Mouse (Mus musculus): ENCODE measurements at regions not wholly inside any gene's neighbourhood (a gene's known extent, or its start where the extent isn't known, plus 50 kb on each side); places are given as distances from the start of the nearest gene placed in this dataset.

DNA sequence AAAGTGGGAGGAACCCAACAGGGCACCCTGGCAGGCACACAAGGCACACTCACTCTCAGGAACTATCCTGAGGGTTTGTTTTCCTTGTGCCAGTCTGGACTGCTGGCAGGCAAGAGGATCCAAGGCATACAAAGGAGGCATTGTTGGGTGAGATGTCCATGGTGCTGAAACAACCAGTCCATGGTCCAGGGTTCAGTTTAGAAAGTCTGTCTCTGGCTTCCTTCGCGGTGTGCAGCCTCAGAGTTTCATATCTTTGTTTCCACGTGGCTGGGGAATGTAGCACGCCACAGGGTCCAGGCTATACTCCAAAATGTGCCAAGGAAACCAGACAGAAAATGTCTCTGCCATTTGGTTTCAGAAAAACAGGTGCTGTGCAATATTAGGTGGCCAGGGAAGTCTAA is 122.6 kb downstream of the Cbln1 start:
- Histone ChIP-seq H3K4me3 (no peak overlapping the region), H3K4me2 (no peak overlapping the region), H3K9me3 (replicated peaks) (no peaks in the 10 kb centered on the region), H3K27ac (no peak overlapping the region), H3K36me3 (no peaks in the 10 kb centered on the region), H3K9ac (no peak overlapping the region), H3K4me1 (replicated peaks) (no peaks in the 10 kb centered on the region), H3K27me3 (no peaks in the 10 kb centered on the region)
- no peak for ATAC-seq (replicated peaks; ENCODE audit: insufficient number of reproducible peaks, insufficient read depth, low FRiP score, low read depth)
- 38% methylated on average over 4 of the region's 4 CpGs for WGBS

- Histone ChIP-seq H3K4me3 (no peak overlapping the region), H3K9me3 (replicated peaks) (no peaks in the 10 kb centered on the region), H3K27me3 (no peaks in the 10 kb centered on the region), H3K4me2 (no peak overlapping the region), H3K4me1 (replicated peaks) (no peaks in the 10 kb centered on the region), H3K27ac (no peak overlapping the region), H3K36me3 (no peaks in the 10 kb centered on the region), H3K9ac (no peak overlapping the region)
- 100% methylated on average over 1 of the region's 1 CpGs for WGBS
- ATAC-seq (replicated peaks; ENCODE audit: insufficient number of reproducible peaks, insufficient read depth, low FRiP score, low read depth) = no peak
These were observed 143.0 kb downstream of the Cbln1 start for GRCm38 (mm10) chr8:87329371-87329770.

- Histone ChIP-seq H3K9ac (no peak overlapping the region), H3K4me3 (no peak overlapping the region), H3K4me1 (replicated peaks) (no peaks in the 10 kb centered on the region), H3K9me3 (replicated peaks) (no peaks in the 10 kb centered on the region), H3K36me3 (no peaks in the 10 kb centered on the region), H3K4me2 (no peak overlapping the region), H3K27me3 (no peaks in the 10 kb centered on the region), H3K27ac (no peak overlapping the region)
- 54% methylated on average over 3 of the region's 3 CpGs for WGBS
- ATAC-seq (replicated peaks; ENCODE audit: insufficient number of reproducible peaks, insufficient read depth, low FRiP score, low read depth) = no peak
These were observed 157.8 kb downstream of the Cbln1 start for GRCm38 (mm10) chr8:87314570-87314969.

DNA sequence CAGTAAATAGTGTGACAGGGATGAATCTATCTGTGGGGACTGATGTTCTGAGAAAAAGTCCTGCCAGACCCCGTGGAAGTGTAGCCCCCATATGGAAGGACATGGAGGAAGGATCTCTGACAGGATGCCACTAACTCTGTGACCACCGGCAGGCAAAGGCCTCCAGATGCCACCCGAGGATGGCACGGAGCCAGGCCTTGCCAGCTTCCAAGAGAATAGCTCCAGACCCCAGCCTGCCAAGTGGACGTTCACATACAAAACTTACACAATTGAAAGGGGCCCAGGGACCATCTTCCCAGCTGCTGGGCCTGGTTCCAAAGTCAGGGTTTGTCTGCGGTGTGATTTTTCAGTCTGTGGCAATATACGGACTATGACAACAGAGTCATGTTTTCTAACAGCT is 161.1 kb downstream of the Cbln1 start:
- Histone ChIP-seq H3K4me2 (no peak overlapping the region), H3K27me3 (no peaks in the 10 kb centered on the region), H3K4me3 (no peak overlapping the region), H3K36me3 (no peaks in the 10 kb centered on the region), H3K4me1 (replicated peaks) (no peaks in the 10 kb centered on the region), H3K27ac (no peak overlapping the region), H3K9me3 (replicated peaks) (no peaks in the 10 kb centered on the region), H3K9ac (no peak overlapping the region)
- 68% methylated on average over 7 of the region's 7 CpGs for WGBS
- ATAC-seq (replicated peaks; ENCODE audit: insufficient number of reproducible peaks, insufficient read depth, low FRiP score, low read depth) = no peak

- H3K4me1 ChIP-seq (replicated peaks) = no peaks in the 10 kb centered on the region
- H3K4me2 ChIP-seq = no peak overlapping the region
- H3K9me3 ChIP-seq (replicated peaks) = no peaks in the 10 kb centered on the region
- 58% methylated on average over 3 of the region's 3 CpGs for WGBS
- no peak overlapping the region for H3K9ac ChIP-seq
- H3K27me3 ChIP-seq = no peaks in the 10 kb centered on the region
- no peak overlapping the region for H3K4me3 ChIP-seq
- H3K36me3 ChIP-seq = no peaks in the 10 kb centered on the region
- no peak for ATAC-seq (replicated peaks; ENCODE audit: insufficient number of reproducible peaks, insufficient read depth, low FRiP score, low read depth)
- H3K27ac ChIP-seq = no peak overlapping the region
These were observed 164.1 kb downstream of the Cbln1 start for GRCm38 (mm10) chr8:87308311-87308710.

- Histone ChIP-seq H3K4me1 (replicated peaks) (no peaks in the 10 kb centered on the region), H3K9ac (no peak overlapping the region), H3K4me2 (no peak overlapping the region), H3K4me3 (no peak overlapping the region), H3K27ac (no peak overlapping the region), H3K9me3 (replicated peaks) (no peaks in the 10 kb centered on the region), H3K36me3 (no peaks in the 10 kb centered on the region), H3K27me3 (no peaks in the 10 kb centered on the region)
- ATAC-seq (replicated peaks; ENCODE audit: insufficient number of reproducible peaks, insufficient read depth, low FRiP score, low read depth) = no peak
- 75% methylated on average over 6 of the region's 6 CpGs for WGBS
These were observed 167.4 kb downstream of the Cbln1 start for GRCm38 (mm10) chr8:87305001-87305400.

GRCm38 (mm10) chr8:87303522-87303921 is 168.9 kb downstream of the Cbln1 start:
- Histone ChIP-seq H3K4me1 (replicated peaks) (no peaks in the 10 kb centered on the region), H3K4me3 (no peak overlapping the region), H3K9ac (no peak overlapping the region), H3K36me3 (no peaks in the 10 kb centered on the region), H3K27ac (no peak overlapping the region), H3K27me3 (no peaks in the 10 kb centered on the region), H3K9me3 (replicated peaks) (no peaks in the 10 kb centered on the region), H3K4me2 (no peak overlapping the region)
- ATAC-seq (replicated peaks; ENCODE audit: insufficient number of reproducible peaks, insufficient read depth, low FRiP score, low read depth) = no peak
- 79% methylated on average over 5 of the region's 5 CpGs for WGBS

- WGBS = 84% methylated on average over 6 of the region's 6 CpGs
- Histone ChIP-seq H3K27ac (no peak overlapping the region), H3K9me3 (replicated peaks) (no peaks in the 10 kb centered on the region), H3K27me3 (no peaks in the 10 kb centered on the region), H3K9ac (no peak overlapping the region), H3K36me3 (no peaks in the 10 kb centered on the region), H3K4me2 (no peak overlapping the region), H3K4me3 (no peak overlapping the region), H3K4me1 (replicated peaks) (no peaks in the 10 kb centered on the region)
- ATAC-seq (replicated peaks; ENCODE audit: insufficient number of reproducible peaks, insufficient read depth, low FRiP score, low read depth) = no peak
These were observed 174.6 kb downstream of the Cbln1 start for GRCm38 (mm10) chr8:87297761-87298160.

GRCm38 (mm10) chr8:87297331-87297730 is 175.1 kb downstream of the Cbln1 start:
- no peak overlapping the region for H3K4me3 ChIP-seq
- H3K9me3 ChIP-seq (replicated peaks) = no peaks in the 10 kb centered on the region
- no peaks in the 10 kb centered on the region for H3K36me3 ChIP-seq
- H3K27ac ChIP-seq = no peak overlapping the region
- no peak overlapping the region for H3K4me2 ChIP-seq
- no peak overlapping the region for H3K9ac ChIP-seq
- no peaks in the 10 kb centered on the region for H3K27me3 ChIP-seq
- 73% methylated on average over 3 of the region's 3 CpGs for WGBS
- no peak for ATAC-seq (replicated peaks; ENCODE audit: insufficient number of reproducible peaks, insufficient read depth, low FRiP score, low read depth)
- H3K4me1 ChIP-seq (replicated peaks) = no peaks in the 10 kb centered on the region

DNA sequence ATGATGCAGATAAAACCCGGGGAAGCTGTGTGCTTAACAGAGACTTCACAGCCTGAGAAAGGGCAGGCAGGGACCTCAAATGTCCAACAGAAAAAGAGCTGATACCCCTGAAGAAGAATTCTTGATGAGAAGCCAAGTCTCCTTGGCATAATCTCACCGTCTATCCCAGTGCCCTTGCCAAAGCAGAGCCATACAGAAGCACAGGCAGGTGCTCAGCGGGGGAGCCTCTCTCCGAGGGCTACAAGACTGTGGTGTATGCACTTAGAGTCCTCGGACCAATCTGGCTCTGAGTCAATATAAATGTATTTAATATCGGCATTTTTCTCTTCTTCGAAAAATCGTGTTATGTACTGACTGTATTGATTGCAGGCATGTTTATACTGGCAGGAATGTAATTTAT is 186.3 kb downstream of the Cbln1 start:
- Histone ChIP-seq H3K4me3 (no peak overlapping the region), H3K9ac (no peak overlapping the region), H3K27ac (no peak overlapping the region), H3K27me3 (no peaks in the 10 kb centered on the region), H3K4me2 (no peak overlapping the region), H3K9me3 (replicated peaks) (no peaks in the 10 kb centered on the region), H3K4me1 (replicated peaks) (no peaks in the 10 kb centered on the region), H3K36me3 (no peaks in the 10 kb centered on the region)
- ATAC-seq (replicated peaks; ENCODE audit: insufficient number of reproducible peaks, insufficient read depth, low FRiP score, low read depth) = no peak
- 68% methylated on average over 8 of the region's 8 CpGs for WGBS

- Histone ChIP-seq H3K4me2 (no peak overlapping the region), H3K27ac (no peak overlapping the region), H3K36me3 (no peaks in the 10 kb centered on the region), H3K27me3 (no peaks in the 10 kb centered on the region), H3K9me3 (replicated peaks) (no peaks in the 10 kb centered on the region), H3K4me3 (no peak overlapping the region), H3K4me1 (replicated peaks) (no peaks in the 10 kb centered on the region), H3K9ac (no peak overlapping the region)
- 52% methylated on average over 4 of the region's 4 CpGs for WGBS
- no peak for ATAC-seq (replicated peaks; ENCODE audit: insufficient number of reproducible peaks, insufficient read depth, low FRiP score, low read depth)
These were observed 188.1 kb downstream of the Cbln1 start for GRCm38 (mm10) chr8:87284356-87284755.

GRCm38 (mm10) chr8:87282511-87282910 is 189.9 kb downstream of the Cbln1 start:
- no peaks in the 10 kb centered on the region for H3K4me1 ChIP-seq (replicated peaks)
- no peaks in the 10 kb centered on the region for H3K9me3 ChIP-seq (replicated peaks)
- H3K27me3 ChIP-seq = no peaks in the 10 kb centered on the region
- no peak for ATAC-seq (replicated peaks; ENCODE audit: insufficient number of reproducible peaks, insufficient read depth, low FRiP score, low read depth)
- no peak overlapping the region for H3K9ac ChIP-seq
- H3K27ac ChIP-seq = no peak overlapping the region
- H3K36me3 ChIP-seq = no peaks in the 10 kb centered on the region
- WGBS = 87% methylated on average over 4 of the region's 4 CpGs
- H3K4me2 ChIP-seq = no peak overlapping the region
- H3K4me3 ChIP-seq = no peak overlapping the region

DNA sequence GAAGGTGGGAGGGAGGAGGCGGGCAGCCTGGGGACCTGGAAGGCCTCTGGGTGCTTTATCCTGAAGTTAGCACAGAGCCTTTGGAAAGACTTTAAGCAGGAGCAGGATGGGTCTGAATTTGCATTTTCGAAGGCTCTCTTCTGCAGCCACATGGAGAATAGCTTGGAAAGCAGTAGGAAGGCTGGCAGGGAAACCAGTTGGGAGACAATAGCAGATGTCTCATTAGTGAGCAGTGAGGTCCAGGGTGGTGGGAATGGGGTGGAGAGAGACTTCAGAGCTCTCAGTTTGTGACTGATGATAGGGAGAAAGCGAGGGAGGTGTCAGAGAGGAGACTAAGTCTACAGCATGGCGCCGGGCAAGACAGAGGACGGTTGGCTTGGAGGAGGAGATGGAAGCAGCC is 199.1 kb downstream of the Cbln1 start:
- no peak for ATAC-seq (replicated peaks; ENCODE audit: insufficient number of reproducible peaks, insufficient read depth, low FRiP score, low read depth)
- H3K4me2 ChIP-seq = no peak overlapping the region
- no peaks in the 10 kb centered on the region for H3K9me3 ChIP-seq (replicated peaks)
- no peak overlapping the region for H3K9ac ChIP-seq
- H3K27ac ChIP-seq = no peak overlapping the region
- no peaks in the 10 kb centered on the region for H3K36me3 ChIP-seq
- no peak overlapping the region for H3K4me3 ChIP-seq
- 57% methylated on average over 6 of the region's 6 CpGs for WGBS
- H3K4me1 ChIP-seq (replicated peaks) = peaks cover 10% of the 10 kb centered on the region
- H3K27me3 ChIP-seq = no peaks in the 10 kb centered on the region

All from heart, embryonic 15.5 days (tissue).